Mouse (Mus musculus) limb, embryonic 12.5 days (tissue): ENCODE data around the gene Dcbld2. TPM values are rescaled to one million over a fixed set of nuclear protein-coding genes. Genes with fewer than 3 reads are reported as not detected.

Experiments
- ATAC-seq: fragments of 200-750 bp; cut with Nextera tagmentation; 2 replicates; pipeline ENCODE4 v1.8.0; 2017; ENCODE audit warnings: low read depth, moderate TSS enrichment; ENCODE audit not compliant: insufficient number of reproducible peaks, insufficient read depth, low FRiP score, low TSS enrichment
- H3K27ac ChIP-seq: fragments of 300-500 bp; sonication (generic); 2 replicates; pipeline ENCODE4 v1.5.1; 2016; ENCODE audit warnings: mild to moderate bottlenecking, moderate library complexity
- H3K27me3 ChIP-seq: fragments of 300-500 bp; sonication (generic); 2 replicates; pipeline ENCODE4 v1.6.1; 2016; ENCODE audit warnings: mild to moderate bottlenecking, moderate library complexity
- H3K36me3 ChIP-seq: fragments of 300-500 bp; sonication (generic); 2 replicates; pipeline ENCODE4 v1.6.1; 2016; ENCODE audit warnings: mild to moderate bottlenecking, moderate library complexity
- H3K4me1 ChIP-seq: fragments of 300-500 bp; sonication (generic); replicated peaks from 2 replicates; pipeline ENCODE4 v1.6.1; 2016
- H3K4me2 ChIP-seq: fragments of 300-500 bp; sonication (generic); 2 replicates; pipeline ENCODE4 v1.6.1; 2016; ENCODE audit warnings: mild to moderate bottlenecking, moderate library complexity
- H3K4me3 ChIP-seq: fragments of 300-500 bp; sonication (generic); replicated peaks from 2 replicates; pipeline ENCODE4 v1.5.1; 2016; ENCODE audit warnings: mild to moderate bottlenecking
- H3K9ac ChIP-seq: fragments of 300-500 bp; sonication (generic); replicated peaks from 2 replicates; pipeline ENCODE4 v1.6.1; 2016; ENCODE audit warnings: mild to moderate bottlenecking, moderate library complexity
- H3K9me3 ChIP-seq: fragments of 300-500 bp; sonication (generic); 2 replicates; pipeline ENCODE4 v1.6.1; 2016; ENCODE audit warnings: mild to moderate bottlenecking, moderate library complexity
- WGBS: fragments of 180-500 bp; shearing (Covaris S2); methylation state at CpG from one replicate; pipeline ENCODE4 v1.1.7; 2016; 5-methylcytosine and 5-hydroxymethylcytosine counted together
- polyA plus RNA-seq: library from polyadenylated mRNA; unstranded; fragments of >200 nt; fragmentation: Nextera tagmentation; extraction: Ambion mirVana; gene quantifications from 2 replicates; pipeline ENCODE4 v1.2.1, GENCODE M21; 2016

Gene Dcbld2
- polyA plus RNA-seq, 1 experiment from 2014 or later = 10.0 TPM

DNA sequence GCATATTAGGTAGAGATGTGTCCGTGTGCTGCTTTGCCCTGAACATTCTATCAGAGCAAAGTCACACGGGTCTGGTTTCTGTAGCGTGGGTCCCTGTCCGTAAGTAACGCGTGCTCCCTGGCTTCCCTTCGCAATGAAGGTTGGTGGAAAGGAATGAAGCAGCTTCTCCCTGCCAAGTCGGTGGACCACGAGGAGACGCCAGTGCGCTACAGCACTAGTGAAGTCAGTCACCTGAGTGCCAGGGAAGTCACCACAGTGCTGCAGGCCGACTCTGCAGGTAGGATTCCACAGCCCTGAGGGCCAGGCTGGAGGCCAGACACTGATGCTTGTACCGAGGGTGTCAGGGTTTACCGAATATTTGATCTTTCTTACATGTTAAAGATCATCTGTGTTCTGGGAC is 55.8 kb downstream of the Dcbld2 start:
- Histone ChIP-seq H3K9me3 (no peaks in the 10 kb centered on the region), H3K36me3 (peaks cover 79% of the 10 kb centered on the region)
- WGBS = 94% methylated on average over 14 of the region's 14 CpGs

DNA sequence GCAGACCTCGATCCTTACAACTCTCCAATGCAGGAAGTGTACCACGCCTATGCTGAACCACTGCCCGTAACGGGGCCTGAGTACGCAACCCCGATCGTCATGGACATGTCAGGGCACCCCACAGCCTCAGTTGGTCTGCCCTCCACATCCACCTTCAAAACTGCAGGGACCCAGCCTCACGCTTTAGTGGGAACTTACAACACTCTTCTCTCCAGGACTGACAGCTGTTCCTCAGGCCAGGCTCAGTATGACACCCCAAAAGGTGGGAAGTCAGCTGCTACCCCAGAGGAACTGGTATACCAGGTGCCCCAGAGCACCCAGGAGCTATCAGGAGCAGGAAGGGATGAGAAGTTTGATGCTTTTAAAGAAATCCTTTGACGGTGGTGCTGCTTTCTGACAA is 57.2 kb downstream of the Dcbld2 start:
- H3K27me3 ChIP-seq = no peaks in the 10 kb centered on the region
- no peak for ATAC-seq
- H3K27ac ChIP-seq = no peak overlapping the region
- no peaks in the 10 kb centered on the region for H3K4me1 ChIP-seq
- H3K36me3 ChIP-seq = peaks cover 82% of the 10 kb centered on the region
- no peak overlapping the region for H3K4me2 ChIP-seq
- H3K4me3 ChIP-seq = no peak overlapping the region
- no peaks in the 10 kb centered on the region for H3K9me3 ChIP-seq
- no peak overlapping the region for H3K9ac ChIP-seq
- 93% methylated on average over 9 of the region's 9 CpGs for WGBS

More for the DNA sequence above, 55.8 kb downstream of the Dcbld2 start:
- H3K4me3 ChIP-seq = no peak overlapping the region
- H3K9ac ChIP-seq = no peak overlapping the region
- H3K4me1 ChIP-seq = no peaks in the 10 kb centered on the region
- no peaks in the 10 kb centered on the region for H3K27me3 ChIP-seq
- no peak overlapping the region for H3K4me2 ChIP-seq
- no peak overlapping the region for H3K27ac ChIP-seq
- ATAC-seq = no peak

DNA sequence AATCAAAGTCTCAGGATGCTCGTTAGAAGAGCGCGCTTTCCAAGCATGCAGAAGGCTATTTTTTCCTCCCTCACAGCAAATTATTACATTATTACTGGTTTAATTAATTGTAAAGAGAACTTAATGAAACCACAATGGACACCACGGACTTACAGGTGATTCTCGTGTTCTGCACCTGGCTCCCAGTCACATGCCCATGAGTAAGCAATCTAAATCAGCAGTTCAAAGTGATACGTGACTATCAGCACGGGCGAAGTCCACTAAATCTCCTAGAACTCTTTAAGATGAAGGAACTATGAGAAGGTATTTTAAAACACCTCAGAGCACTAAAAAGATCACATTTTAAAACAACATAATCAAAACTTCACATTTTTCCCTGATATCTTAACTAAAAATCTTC is 61.8 kb downstream of the Dcbld2 start:
- no peak for ATAC-seq
- Histone ChIP-seq H3K9ac (no peak overlapping the region), H3K4me3 (no peak overlapping the region), H3K4me1 (no peaks in the 10 kb centered on the region), H3K36me3 (peaks cover 82% of the 10 kb centered on the region), H3K27ac (no peak overlapping the region), H3K4me2 (no peak overlapping the region), H3K27me3 (no peaks in the 10 kb centered on the region), H3K9me3 (no peaks in the 10 kb centered on the region)
- WGBS = 83% methylated on average over 8 of the region's 8 CpGs

DNA sequence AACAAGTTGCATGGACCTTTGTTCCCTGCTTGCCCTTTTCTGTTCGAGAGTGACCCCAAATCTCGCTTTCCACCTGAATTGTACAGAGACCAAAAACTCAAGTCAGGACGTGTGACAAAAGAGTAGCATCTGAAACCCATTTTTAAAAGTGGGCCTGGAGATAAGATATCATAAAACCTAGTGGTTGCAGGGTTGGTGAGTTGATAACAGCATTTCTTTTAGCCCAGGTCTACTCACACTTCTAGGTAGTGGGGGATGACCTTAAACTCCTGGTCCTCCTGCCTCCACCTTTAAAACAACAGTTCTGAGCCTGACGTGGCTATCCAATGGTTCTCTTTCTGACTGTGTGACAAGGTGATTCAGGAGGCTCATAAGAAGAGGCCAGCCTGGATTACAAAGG is 62.6 kb downstream of the Dcbld2 start:
- Histone ChIP-seq H3K4me1 (no peaks in the 10 kb centered on the region), H3K4me3 (no peak overlapping the region), H3K4me2 (no peak overlapping the region), H3K27me3 (no peaks in the 10 kb centered on the region), H3K36me3 (peaks cover 81% of the 10 kb centered on the region), H3K27ac (no peak overlapping the region), H3K9ac (no peak overlapping the region), H3K9me3 (no peaks in the 10 kb centered on the region)
- 88% methylated on average over 4 of the region's 4 CpGs for WGBS
- ATAC-seq = no peak

DNA sequence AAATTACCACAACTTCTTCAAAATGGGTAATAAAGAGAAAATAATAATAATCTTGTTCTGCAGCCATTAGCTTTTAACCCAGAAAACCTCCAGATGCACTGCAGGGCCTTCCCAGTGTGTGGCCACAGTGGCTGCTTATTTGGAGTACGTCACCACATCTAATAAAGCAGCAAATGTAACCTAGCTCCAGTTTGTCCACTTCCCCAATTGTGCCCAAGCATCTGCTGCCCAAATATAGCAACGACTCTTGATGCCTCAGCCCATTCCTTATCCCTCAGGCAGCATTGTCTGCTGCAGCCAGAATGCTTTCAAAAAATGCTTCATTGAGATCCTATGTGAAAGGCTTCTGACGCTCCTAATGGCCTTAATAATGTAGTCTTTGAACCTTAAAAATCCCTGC is 66.6 kb downstream of the Dcbld2 start:
- H3K36me3 ChIP-seq = peaks cover 66% of the 10 kb centered on the region
- ATAC-seq = no peak
- no peak overlapping the region for H3K9ac ChIP-seq
- WGBS = 74% methylated on average over 3 of the region's 3 CpGs
- H3K9me3 ChIP-seq = peaks cover 10% of the 10 kb centered on the region; the same call in 1 of the 2 replicates
- no peak overlapping the region for H3K4me2 ChIP-seq
- H3K27me3 ChIP-seq = no peaks in the 10 kb centered on the region
- H3K4me1 ChIP-seq = no peaks in the 10 kb centered on the region
- no peak overlapping the region for H3K4me3 ChIP-seq
- H3K27ac ChIP-seq = no peak overlapping the region

DNA sequence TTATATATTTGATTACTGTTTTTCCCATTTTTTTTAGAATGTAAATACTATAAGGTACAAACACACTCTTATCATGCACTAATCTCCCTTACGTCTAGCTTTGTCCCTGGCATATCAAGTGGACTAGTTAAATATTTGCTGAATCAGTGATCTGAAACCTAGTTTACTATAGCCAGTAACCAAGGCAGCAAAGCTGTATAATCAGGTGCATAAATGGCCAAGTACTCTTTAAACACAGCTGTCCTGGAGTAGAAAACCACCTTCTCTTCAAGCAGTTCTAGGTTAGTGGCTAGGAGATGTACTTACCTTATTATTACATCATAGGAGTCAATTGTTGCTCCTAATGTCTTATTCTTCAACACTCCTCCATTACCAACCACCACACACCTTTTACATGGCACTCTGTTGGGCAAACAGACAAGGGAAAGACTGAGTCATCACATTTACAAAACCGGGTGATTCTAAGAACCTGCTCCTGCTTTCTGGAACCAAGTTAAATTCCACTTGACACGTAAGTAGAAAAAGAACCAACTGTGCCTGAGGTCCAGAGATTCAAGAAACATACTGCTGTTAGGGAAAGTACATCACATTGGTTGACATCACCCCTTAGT is 67.4 kb downstream of the Dcbld2 start:
- H3K9ac ChIP-seq = no peak overlapping the region
- peaks cover 10% of the 10 kb centered on the region; the same call in 1 of the 2 replicates for H3K9me3 ChIP-seq
- WGBS = 89% methylated on average over 3 of the region's 3 CpGs
- H3K4me2 ChIP-seq = no peak overlapping the region
- peaks cover 63% of the 10 kb centered on the region for H3K36me3 ChIP-seq
- ATAC-seq = no peak
- no peak overlapping the region for H3K27ac ChIP-seq
- H3K4me3 ChIP-seq = no peak overlapping the region
- H3K4me1 ChIP-seq = no peaks in the 10 kb centered on the region
- no peaks in the 10 kb centered on the region for H3K27me3 ChIP-seq

DNA sequence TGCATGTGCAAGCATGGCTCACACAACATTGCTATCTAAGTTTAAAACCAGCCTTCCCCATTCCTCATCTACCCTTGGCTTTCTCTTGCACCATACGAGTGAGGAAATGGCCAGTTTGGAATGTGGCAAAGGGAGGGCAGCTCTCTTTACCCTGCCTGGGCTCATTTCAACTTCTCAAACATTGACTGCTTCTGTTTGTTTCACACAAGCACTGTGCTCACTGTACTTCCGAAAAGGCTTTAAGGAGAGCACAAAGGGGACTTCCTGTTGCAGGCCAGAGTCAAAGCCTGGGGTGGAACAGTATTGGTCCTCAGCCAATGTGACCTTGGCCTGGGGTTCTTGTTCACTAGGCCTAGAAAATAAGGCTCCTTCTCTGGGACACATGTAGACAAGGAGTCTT is 68.1 kb downstream of the Dcbld2 start:
- Histone ChIP-seq H3K4me1 (no peaks in the 10 kb centered on the region), H3K9ac (no peak overlapping the region; the same call in 1 of the 2 replicates), H3K27me3 (no peaks in the 10 kb centered on the region), H3K36me3 (peaks cover 61% of the 10 kb centered on the region), H3K9me3 (peaks cover 10% of the 10 kb centered on the region; the same call in 1 of the 2 replicates), H3K4me2 (no peak overlapping the region), H3K27ac (no peak overlapping the region), H3K4me3 (no peak overlapping the region)
- ATAC-seq = no peak
- 62% methylated on average over 2 of the region's 2 CpGs for WGBS

DNA sequence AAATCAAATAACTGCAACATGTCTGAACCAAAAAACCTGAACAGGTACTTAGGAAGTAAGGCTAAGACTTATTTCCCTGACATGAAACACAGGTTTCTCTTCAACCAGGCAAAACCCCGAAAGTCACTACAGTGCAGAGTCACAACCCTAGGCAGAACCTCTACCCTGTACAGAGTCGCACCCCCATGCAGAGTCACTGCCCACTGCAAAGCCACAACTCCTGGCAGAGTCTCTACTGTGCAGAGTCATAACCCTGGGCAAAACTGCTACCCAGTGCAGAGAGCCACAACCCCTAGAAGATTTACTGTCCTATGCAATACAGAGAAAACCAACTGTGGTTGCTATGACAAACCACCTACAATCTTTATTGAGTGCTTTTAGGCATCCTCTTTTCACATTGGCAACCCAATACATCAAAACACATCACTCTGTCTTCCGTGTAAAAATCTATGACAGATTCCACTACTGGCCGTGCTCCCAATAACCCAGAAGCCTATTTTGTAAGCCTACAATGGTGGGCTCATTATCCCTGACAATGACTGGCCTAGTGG is 71.7 kb downstream of the Dcbld2 start:
- no peak overlapping the region for H3K9ac ChIP-seq
- peaks cover 10% of the 10 kb centered on the region; the same call in 1 of the 2 replicates for H3K9me3 ChIP-seq
- no peaks in the 10 kb centered on the region for H3K27me3 ChIP-seq
- H3K4me1 ChIP-seq = 0 out of 2 replicates have a peak, but pooled peaks cover 5% of the 10 kb centered on the region
- 89% methylated on average over 4 of the region's 4 CpGs for WGBS
- 0 out of 2 replicates have a peak, but pooled peaks have one; percentile 63 for ATAC-seq
- H3K4me2 ChIP-seq = no peak overlapping the region
- H3K36me3 ChIP-seq = peaks cover 50% of the 10 kb centered on the region
- no peak overlapping the region for H3K27ac ChIP-seq
- H3K4me3 ChIP-seq = no peak overlapping the region

DNA sequence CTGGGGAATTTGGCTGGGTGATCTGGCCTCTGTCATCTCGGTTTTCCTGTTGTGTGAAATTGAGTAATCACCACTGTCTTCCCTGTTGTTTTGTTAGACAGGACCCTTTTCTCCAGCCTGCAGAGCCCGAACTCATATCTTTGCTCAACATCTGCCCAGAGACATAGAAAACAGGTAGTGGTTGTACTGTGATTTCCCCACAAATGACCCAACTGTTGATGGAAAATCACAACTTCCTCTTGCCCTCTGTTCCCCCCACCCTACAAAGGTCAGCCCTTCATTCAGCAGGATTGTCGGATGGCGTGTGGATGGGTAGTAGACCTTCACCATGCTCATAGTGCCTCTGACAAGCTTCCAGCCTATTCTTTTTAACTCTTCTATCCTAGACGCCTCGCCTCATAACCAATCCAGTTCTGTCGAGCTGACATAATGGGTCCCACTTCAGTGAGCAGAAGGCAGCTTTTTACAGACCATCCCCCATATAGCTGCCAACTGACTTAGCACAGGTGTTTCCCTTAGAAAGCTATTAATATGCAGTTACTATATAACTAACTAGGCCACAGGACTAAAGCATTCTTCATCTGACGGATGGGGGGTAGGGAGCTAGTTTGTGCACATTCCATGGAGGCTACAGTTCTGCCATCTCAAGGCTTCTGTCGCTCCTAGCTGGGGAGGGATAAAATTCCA is 73.1 kb downstream of the Dcbld2 start:
- Histone ChIP-seq H3K9me3 (peaks cover 10% of the 10 kb centered on the region; the same call in 1 of the 2 replicates), H3K36me3 (peaks cover 43% of the 10 kb centered on the region), H3K27me3 (no peaks in the 10 kb centered on the region), H3K4me2 (no peak overlapping the region), H3K4me3 (no peak overlapping the region), H3K9ac (no peak overlapping the region), H3K4me1 (0 out of 2 replicates have a peak, but pooled peaks cover 5% of the 10 kb centered on the region), H3K27ac (no peak overlapping the region)
- WGBS = 84% methylated on average over 9 of the region's 9 CpGs
- no peak for ATAC-seq

DNA sequence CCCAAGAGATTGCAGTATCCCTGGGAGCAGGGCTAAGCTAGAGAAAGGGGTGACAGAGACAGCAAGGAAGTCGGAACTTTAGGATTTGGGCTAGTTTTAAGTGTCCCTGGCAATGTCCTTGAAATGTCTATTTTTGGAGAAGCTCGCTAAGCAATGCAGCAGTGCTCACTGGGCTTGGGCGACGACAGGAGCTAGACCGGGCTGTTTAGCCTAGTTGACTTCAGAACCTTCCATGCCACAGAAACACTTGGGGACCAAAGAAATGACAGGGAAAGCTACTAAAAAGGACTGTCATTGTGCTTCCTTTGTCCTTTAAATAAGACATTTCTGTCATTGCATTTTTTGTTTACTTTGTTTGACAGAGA is 73.6 kb downstream of the Dcbld2 start:
- 82% methylated on average over 5 of the region's 5 CpGs for WGBS
- 0 out of 2 replicates have a peak, but pooled peaks cover 5% of the 10 kb centered on the region for H3K4me1 ChIP-seq
- H3K9me3 ChIP-seq = peaks cover 10% of the 10 kb centered on the region; the same call in 1 of the 2 replicates
- no peak overlapping the region for H3K4me2 ChIP-seq
- no peak overlapping the region for H3K9ac ChIP-seq
- peaks cover 43% of the 10 kb centered on the region for H3K36me3 ChIP-seq
- no peak overlapping the region for H3K27ac ChIP-seq
- ATAC-seq = no peak
- no peaks in the 10 kb centered on the region for H3K27me3 ChIP-seq
- H3K4me3 ChIP-seq = no peak overlapping the region

DNA sequence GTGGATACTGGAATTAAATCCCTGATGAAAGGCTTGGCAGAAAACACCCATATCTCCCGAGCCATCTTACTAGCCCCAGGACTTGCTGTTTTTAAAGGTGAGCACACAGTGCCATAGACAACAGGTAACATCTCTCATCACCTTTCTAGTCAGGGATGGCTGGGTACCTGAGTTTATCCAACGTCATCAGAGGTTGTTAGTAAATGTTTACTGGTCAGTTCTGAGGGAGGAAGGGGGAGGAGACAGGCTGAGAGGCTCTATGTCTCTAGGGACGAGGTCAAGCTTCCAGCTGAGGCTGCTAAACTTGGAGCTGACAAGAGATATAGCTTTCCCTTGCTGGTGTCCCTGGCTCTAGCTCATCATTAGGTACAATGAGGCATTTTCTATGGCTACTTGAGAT is 74.1 kb downstream of the Dcbld2 start:
- H3K4me2 ChIP-seq = no peak overlapping the region

More for the DNA sequence above, 74.1 kb downstream of the Dcbld2 start:
- 0 out of 2 replicates have a peak, but pooled peaks cover 5% of the 10 kb centered on the region for H3K4me1 ChIP-seq
- no peak overlapping the region for H3K27ac ChIP-seq
- WGBS = 70% methylated on average over 3 of the region's 3 CpGs
- H3K9me3 ChIP-seq = peaks cover 10% of the 10 kb centered on the region; the same call in 1 of the 2 replicates
- no peak overlapping the region for H3K4me3 ChIP-seq
- no peaks in the 10 kb centered on the region for H3K27me3 ChIP-seq
- no peak for ATAC-seq
- H3K36me3 ChIP-seq = peaks cover 43% of the 10 kb centered on the region
- no peak overlapping the region for H3K9ac ChIP-seq
